Mouse (Mus musculus): ENCODE results near the gene Magee2. TPM values are rescaled to one million over a fixed set of nuclear protein-coding genes. Genes with fewer than 3 reads are reported as not detected.
"Not testable (repeated sequence)": the region's sequence is repeated elsewhere in the genome, so short reads cannot be mapped to it uniquely, and the experiment has no call there.

The Magee2 gene
- not detected in 2 replicates for polyA plus RNA-seq (2012; ENCODE audit: insufficient read depth, insufficient read length, missing spikeins)

DNA sequence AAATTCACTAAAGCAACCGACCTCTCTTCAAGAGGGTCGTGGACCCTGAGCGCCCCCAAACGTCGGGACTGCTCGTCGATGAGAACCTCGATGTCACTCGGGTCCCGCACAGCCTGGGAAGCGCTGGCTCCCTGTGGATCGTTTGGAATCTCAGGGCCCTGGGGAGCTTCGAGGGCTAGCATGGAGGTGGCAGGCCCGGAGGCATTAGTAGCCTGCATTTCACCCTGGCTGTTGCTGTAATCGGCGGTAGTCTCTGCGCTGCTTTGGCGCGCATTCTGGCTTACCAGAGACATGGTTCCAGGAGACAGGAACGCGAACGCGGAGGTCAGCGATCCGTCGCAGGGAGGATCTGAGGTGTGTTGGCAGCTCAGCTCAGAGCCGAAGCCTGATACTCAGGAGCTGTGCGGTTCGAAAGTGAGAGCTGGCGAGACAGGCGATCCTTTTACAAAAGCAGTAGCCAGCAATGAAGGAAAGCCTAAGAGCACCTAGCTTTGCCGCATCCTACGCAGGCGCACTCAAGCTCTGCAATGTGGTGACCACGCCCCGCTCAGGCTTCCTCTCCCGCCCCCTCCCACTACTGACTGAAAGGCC is at the start of gene Magee2:
Gene Magee2 (minus strand): TSS at position 517 of the 591 bp plus-strand sequence.
- H3K4me3 ChIP-seq (ENCODE audit: insufficient read depth, low read depth, low read length), result peak within 1 kb of the TSS; percentile 57
- no peak within 1 kb of the TSS for H3K27ac ChIP-seq (replicated peaks; ENCODE audit: low read depth, low read length)
- no peaks in the 10 kb centered on the region for H3K4me1 ChIP-seq (ENCODE audit: control insufficient read depth, insufficient read depth, insufficient read length, low read length)

DNA sequence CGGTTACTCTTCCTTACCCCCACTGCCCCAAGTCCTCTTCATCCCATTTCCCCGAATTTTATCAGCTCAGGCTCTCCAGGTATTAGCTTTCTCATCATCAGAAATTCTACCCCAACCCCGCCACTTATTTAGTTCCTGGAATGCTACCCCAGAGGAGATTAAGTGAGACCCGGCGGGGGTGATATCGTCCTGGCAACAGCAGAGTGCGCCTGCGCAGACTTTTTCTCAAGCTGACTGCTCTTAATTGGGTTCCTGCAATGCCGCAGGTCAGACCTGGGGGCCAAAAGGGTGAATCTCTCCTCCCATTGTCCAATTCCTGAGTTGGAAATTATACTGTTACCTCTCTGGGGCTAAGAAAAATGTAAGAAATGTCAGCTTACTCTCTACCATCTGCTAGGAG is 3.5 kb downstream of the Magee2 start:
- H3K4me1 ChIP-seq (ENCODE audit: control insufficient read depth, insufficient read depth, insufficient read length, low read length), result no peaks in the 10 kb centered on the region
- no peak overlapping the region for H3K4me3 ChIP-seq (ENCODE audit: insufficient read depth, low read depth, low read length)
- no peak overlapping the region for H3K27ac ChIP-seq (replicated peaks; ENCODE audit: low read depth, low read length)

DNA sequence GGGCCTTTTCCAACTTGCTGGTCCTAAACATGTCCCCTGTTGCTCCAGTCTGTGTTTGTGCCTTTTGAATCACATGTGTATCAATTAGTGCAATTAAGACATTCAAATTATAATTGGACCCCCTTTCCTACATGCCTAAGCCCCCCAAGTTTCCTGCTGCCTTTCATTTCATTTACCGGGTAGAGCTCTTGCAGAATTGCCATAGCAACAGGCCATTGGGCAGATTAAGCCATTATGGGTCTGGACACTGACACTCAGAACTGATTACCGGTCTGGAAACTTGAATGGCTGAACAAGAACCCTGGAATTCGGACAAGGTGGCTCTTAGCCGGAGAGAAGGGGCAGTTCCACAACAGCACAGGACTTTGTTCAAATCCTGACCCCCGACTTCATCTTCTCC is 39.5 kb downstream of the Magee2 start:
- H3K4me3 ChIP-seq (ENCODE audit: insufficient read depth, low read depth, low read length); H3K4me1 ChIP-seq (ENCODE audit: control insufficient read depth, insufficient read depth, insufficient read length, low read length); H3K27ac ChIP-seq (replicated peaks; ENCODE audit: low read depth, low read length): not testable (repeated sequence)

DNA sequence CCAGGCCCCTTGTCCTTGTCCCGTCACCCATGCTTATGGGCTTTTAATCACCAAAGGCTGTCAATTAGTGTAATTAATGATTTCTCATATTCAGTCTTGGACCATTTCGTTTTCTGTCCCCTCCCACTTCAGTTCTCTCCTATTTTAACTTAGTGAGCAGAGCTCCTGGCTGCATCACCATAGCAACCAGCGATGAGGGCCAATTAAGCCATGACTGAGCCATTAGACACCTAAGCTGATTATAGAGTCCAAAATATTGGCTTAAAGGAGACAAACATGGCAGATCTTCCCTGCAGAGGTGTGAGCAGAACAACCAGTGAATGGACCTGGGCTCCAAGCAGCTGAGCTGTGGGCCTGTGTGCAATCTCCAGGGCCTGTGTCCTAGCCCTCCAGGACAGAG is 40.1 kb downstream of the Magee2 start:
- not testable (repeated sequence) for H3K4me3 ChIP-seq (ENCODE audit: insufficient read depth, low read depth, low read length); H3K4me1 ChIP-seq (ENCODE audit: control insufficient read depth, insufficient read depth, insufficient read length, low read length); H3K27ac ChIP-seq (replicated peaks; ENCODE audit: low read depth, low read length)

GRCm38 (mm10) chrX:104813704-104814103 is 43.4 kb downstream of the Magee2 start:
- H3K4me3 ChIP-seq (ENCODE audit: insufficient read depth, low read depth, low read length); H3K4me1 ChIP-seq (ENCODE audit: control insufficient read depth, insufficient read depth, insufficient read length, low read length); H3K27ac ChIP-seq (replicated peaks; ENCODE audit: low read depth, low read length): not testable (repeated sequence)

Other genes starting within 250 kb of the Magee2 start
- 0.36 TPM in 1 of 2 replicates, not detected in the other for gene Zdhhc15, start 186.2 kb downstream of the Magee2 start, polyA plus RNA-seq (2012; ENCODE audit: insufficient read depth, insufficient read length, missing spikeins)
- gene Pbdc1, start 222.5 kb upstream of the Magee2 start, polyA plus RNA-seq (2012; ENCODE audit: insufficient read depth, insufficient read length, missing spikeins), result 11.9 and 16.7 TPM in 2 replicates